Mouse (Mus musculus): ENCODE data around the gene Cacna1d.

GRCm38 (mm10) chr14:30109079-30109478 is 382.2 kb downstream of the Cacna1d start:
- TF ChIP-seq CTCF (conservative IDR thresholded peaks at IDR 0.05 in 1 of 2, IDR thresholded peaks at IDR 0.05 in 1 of 2; ENCODE audit: low read depth in 2 of 2, low read length in 2 of 2) (peak; percentile 75 to 94), NRF1 (IDR thresholded peaks at IDR 0.05; ENCODE audit: low read depth, low read length) (no peak), MAFK (IDR thresholded peaks at IDR 0.05; ENCODE audit: insufficient replicate concordance, low read length) (no peak), BHLHE40 (IDR thresholded peaks at IDR 0.05; ENCODE audit: low read depth, low read length) (no peak), RAD21 (IDR thresholded peaks at IDR 0.05; ENCODE audit: low read depth, low read length) (peak; percentile 68), ZC3H11A (IDR thresholded peaks at IDR 0.05; ENCODE audit: low read depth, low read length) (no peak), RCOR1 (conservative IDR thresholded peaks at IDR 0.05; ENCODE audit: low read depth, low read length) (no peak), MAX (IDR thresholded peaks at IDR 0.05; ENCODE audit: low read length) (no peak), ZMIZ1 (IDR thresholded peaks at IDR 0.05; ENCODE audit: low read depth, low read length) (no peak), POLR2A (IDR thresholded peaks at IDR 0.05; ENCODE audit: low read depth, low read length) (no peak), UBTF (IDR thresholded peaks at IDR 0.05; ENCODE audit: low read depth, low read length) (no peak), TCF12 (IDR thresholded peaks at IDR 0.05; ENCODE audit: low read depth, low read length) (no peak), ZNF384 (IDR thresholded peaks at IDR 0.05; ENCODE audit: low read depth, low read length) (no peak)

Data from CH12.LX (cell line).